Comparison of ENCODE assay signal across 8 mouse cellular contexts in genomic region chr17:70989991-70990390, GRCm38 (mm10). TPM values are rescaled to one million over a fixed set of nuclear protein-coding genes. Genes with fewer than 3 reads are reported as not detected.
DNase-seq lines count a peak whose midpoint lies in the region; ATAC-seq and TF ChIP-seq lines count a peak whose summit lies in the region.

No protein-coding gene starts in this region.

- H3K4me2 ChIP-seq in forebrain, embryonic 14.5 days (ENCODE audit: low read length): peak overlapping the region; percentile 84
- H3K4me2 ChIP-seq in limb, embryonic 15.5 days: peak overlapping the region; percentile 69
- peak overlapping the region; percentile 73 for H3K4me2 ChIP-seq in midbrain, postnatal 0 days (ENCODE audit: low read depth, low read length, poor library complexity, severe bottlenecking)

- H3K27me3 ChIP-seq in Patski: no peaks in the 10 kb centered on the region
- H3K27me3 ChIP-seq in forebrain, embryonic 14.5 days (replicated peaks; ENCODE audit: control insufficient read depth, insufficient read depth, low read length): no peaks in the 10 kb centered on the region
- H3K27me3 ChIP-seq in limb, embryonic 15.5 days: no peaks in the 10 kb centered on the region
- H3K27me3 ChIP-seq in midbrain, postnatal 0 days (ENCODE audit: insufficient read depth, low read length): no peaks in the 10 kb centered on the region

- TF ChIP-seq CTCF in Patski (IDR thresholded peaks at IDR 0.05): no peak
- TF ChIP-seq CTCF in midbrain, postnatal 0 days (IDR thresholded peaks at IDR 0.05): no peak

- CTCF ChIA-PET in Patski (lab: Charles Lee): interaction anchor here (1.2 to 2.6 kb wide), 2 partner anchors 10 to 137 kb away, joined by 3 to 8 read pairs; no protein-coding TSS in a partner anchor

- POLR2A ChIA-PET in Patski (lab: Charles Lee): interaction anchor here (1.2 to 1.8 kb wide), 4 partner anchors 8 to 51 kb away, joined by 3 to 13 read pairs (median 5); partner anchors contain the start of genes Myl12a and Myom1

- peak overlapping the region; percentile 94 for H3K4me3 ChIP-seq in forebrain, embryonic 14.5 days (ENCODE audit: low read depth, low read length)
- peak overlapping the region; percentile 89 for H3K4me3 ChIP-seq in limb, embryonic 15.5 days
- H3K4me3 ChIP-seq in midbrain, postnatal 0 days (ENCODE audit: low read depth, low read length): peak overlapping the region; percentile 87

- DNase-seq in layer of hippocampus, adult 11-12 months (ENCODE audit: low spot score): peak; percentile 41
- no peak for DNase-seq in layer of hippocampus, adult 9-10 months (ENCODE audit: low spot score)
- no peak for DNase-seq in Patski (ENCODE audit: low read depth, low spot score)
- peak; percentile 61 for DNase-seq in forebrain, embryonic 14.5 days (ENCODE audit: low spot score)
- DNase-seq in midbrain, postnatal 0 days (ENCODE audit: low spot score): peak; percentile 45
- DNase-seq in cerebellum, postnatal 4 days (ENCODE audit: low spot score in 2 of 2): no peak
- DNase-seq in urinary bladder, adult 18-20 months (ENCODE audit: low spot score in 2 of 2): no peak

- in situ Hi-C loops in Patski (cut with MboI; ENCODE audit: low pct_unique_long_range_greater_than_20kb): loop anchor here (5.0 kb wide), 1 partner anchor 197 kb away; no protein-coding TSS in a partner anchor

- peaks cover 20% of the 10 kb centered on the region for H3K36me3 ChIP-seq in forebrain, embryonic 14.5 days (ENCODE audit: control insufficient read depth, insufficient read depth, low read length)
- H3K36me3 ChIP-seq in limb, embryonic 15.5 days: peaks cover 35% of the 10 kb centered on the region; the same call in 1 of the 2 replicates
- H3K36me3 ChIP-seq in midbrain, postnatal 0 days (ENCODE audit: insufficient read depth, low read length): no peaks in the 10 kb centered on the region

- peaks cover 14% of the 10 kb centered on the region; the same call in 1 of the 2 replicates for H3K4me1 ChIP-seq in forebrain, embryonic 14.5 days (ENCODE audit: control insufficient read depth, insufficient read depth, low read length)
- peaks cover 49% of the 10 kb centered on the region for H3K4me1 ChIP-seq in limb, embryonic 15.5 days
- H3K4me1 ChIP-seq in midbrain, postnatal 0 days (ENCODE audit: insufficient read depth, low read length): peaks cover 9% of the 10 kb centered on the region

- peak overlapping the region; percentile 94 for H3K27ac ChIP-seq in forebrain, embryonic 14.5 days (ENCODE audit: low read depth, low read length)
- H3K27ac ChIP-seq in limb, embryonic 15.5 days: peak overlapping the region; percentile 96
- H3K27ac ChIP-seq in midbrain, postnatal 0 days (ENCODE audit: low read depth, low read length): peak overlapping the region; percentile 94

- peak overlapping the region; percentile 94 for H3K9ac ChIP-seq in forebrain, embryonic 14.5 days (ENCODE audit: low read length)
- H3K9ac ChIP-seq in limb, embryonic 15.5 days: peak overlapping the region; percentile 75
- peak overlapping the region; percentile 97 for H3K9ac ChIP-seq in midbrain, postnatal 0 days (replicated peaks; ENCODE audit: low read length, poor library complexity, severe bottlenecking)

- H3K9me3 ChIP-seq in forebrain, embryonic 14.5 days (replicated peaks; ENCODE audit: control insufficient read depth, low read length): no peaks in the 10 kb centered on the region
- H3K9me3 ChIP-seq in limb, embryonic 15.5 days: no peaks in the 10 kb centered on the region
- H3K9me3 ChIP-seq in midbrain, postnatal 0 days (ENCODE audit: low read length): no peaks in the 10 kb centered on the region

- under 1% methylated on average over 24 of the region's 24 CpGs for WGBS in forebrain, embryonic 14.5 days
- 2% methylated on average over 24 of the region's 24 CpGs for WGBS in limb, embryonic 15.5 days
- under 1% methylated on average over 24 of the region's 24 CpGs for WGBS in midbrain, postnatal 0 days

- ATAC-seq in Patski: peak; percentile 6
- ATAC-seq in forebrain, embryonic 14.5 days: peak; percentile 68
- ATAC-seq in limb, embryonic 15.5 days (ENCODE audit: insufficient number of reproducible peaks, low FRiP score, low TSS enrichment, low read depth): peak; percentile 38
- ATAC-seq in midbrain, postnatal 0 days (ENCODE audit: low FRiP score): peak; percentile 70; the same call in 1 of the 2 replicates

RNA-seq across cellular contexts. Expression of gene Myom1, which starts 12.4 kb away (rescaled TPM):
- polyA plus RNA-seq in Patski (2021): 2.8 TPM
- 0.82 and 1.0 TPM in 2 replicates for polyA plus RNA-seq in forebrain, embryonic 14.5 days (2014; fragmentation: Nextera tagmentation; extraction: Ambion mirVana)
- polyA plus RNA-seq in limb, embryonic 15.5 days (2015; fragmentation: Nextera tagmentation; extraction: Ambion mirVana): 18.3 and 36.2 TPM in 2 replicates
- 0.60 and 0.90 TPM in 2 replicates for total RNA-seq in midbrain, postnatal 0 days (2014; rRNA removed)
- 0.66 and 1.2 TPM in 2 replicates for polyA plus RNA-seq in midbrain, postnatal 0 days (2015; fragmentation: Nextera tagmentation; extraction: Ambion mirVana)

RNA-seq across cellular contexts. Expression of gene Myl12a, which starts 12.7 kb away (rescaled TPM):
- 867 TPM for polyA plus RNA-seq in Patski (2021)
- 143 and 158 TPM in 2 replicates for polyA plus RNA-seq in forebrain, embryonic 14.5 days (2014; fragmentation: Nextera tagmentation; extraction: Ambion mirVana)
- 682 and 757 TPM in 2 replicates for polyA plus RNA-seq in limb, embryonic 15.5 days (2015; fragmentation: Nextera tagmentation; extraction: Ambion mirVana)
- total RNA-seq in midbrain, postnatal 0 days (2014; rRNA removed): 39.9 and 40.9 TPM in 2 replicates
- 65.3 and 65.7 TPM in 2 replicates for polyA plus RNA-seq in midbrain, postnatal 0 days (2015; fragmentation: Nextera tagmentation; extraction: Ambion mirVana)

Comparison
In these comparisons a context has a peak if more than half of its experiments do, and no peak if none do; other contexts are left out.
1. DNase-seq: peak in layer of hippocampus, adult 11-12 months (single experiment), forebrain, embryonic 14.5 days (single experiment) and midbrain, postnatal 0 days (single experiment); none in layer of hippocampus, adult 9-10 months (single experiment), Patski (single experiment), cerebellum, postnatal 4 days (0 of 2) and urinary bladder, adult 18-20 months (0 of 2).
2. ATAC-seq: peak in every context shown above with its lines; median percentile 70 in midbrain, postnatal 0 days; 68 in forebrain, embryonic 14.5 days; 38 in limb, embryonic 15.5 days; 6 in Patski.
3. Peak in every context shown above with its lines, with median percentiles within 50 percentile points of each other: H3K27ac ChIP-seq, H3K4me2 ChIP-seq, H3K4me3 ChIP-seq and H3K9ac ChIP-seq.